ENCODE assay signal across 9 mouse cellular contexts in genomic region chr11:84813724-84814510, GRCm38 (mm10). TPM values are rescaled to one million over a fixed set of nuclear protein-coding genes. Genes with fewer than 3 reads are reported as not detected.
DNase-seq lines count a peak whose midpoint lies in the region; ATAC-seq and TF ChIP-seq lines count a peak whose summit lies in the region.
"Had no signal": no experiment of that assay in that cellular context is flagged by ENCODE, and none has a peak within 500 bp of the region (broad histone marks: within the 10 kb centered on the region; RNA-seq: fewer than 3 reads in every experiment).

No protein-coding gene starts in this region.

- no peak overlapping the region for H3K9ac ChIP-seq in hindbrain, embryonic 13.5 days
- H3K9ac ChIP-seq in forebrain, embryonic 13.5 days, result no peak overlapping the region
- no peak overlapping the region for H3K9ac ChIP-seq in hindbrain, postnatal 0 days (replicated peaks; ENCODE audit: low read length)
- H3K9ac ChIP-seq in liver, embryonic 11.5 days (ENCODE audit: low read depth, low read length), result no peak overlapping the region
- H3K9ac ChIP-seq in neural tube, embryonic 13.5 days, result no peak overlapping the region
- H3K9ac ChIP-seq: embryonic facial prominence, embryonic 12.5 days had no signal

- ATAC-seq in hindbrain, embryonic 13.5 days (ENCODE audit: low FRiP score), result no peak
- peak; percentile 31; the same call in 1 of the 2 replicates for ATAC-seq in forebrain, embryonic 13.5 days
- ATAC-seq in hindbrain, postnatal 0 days, result peak; percentile 59
- no peak for ATAC-seq in liver, embryonic 11.5 days (replicated peaks; ENCODE audit: low FRiP score)
- peak; percentile 34; the same call in 1 of the 2 replicates for ATAC-seq in neural tube, embryonic 13.5 days (ENCODE audit: low read depth)

- H3K27ac ChIP-seq in hindbrain, embryonic 10.5 days, result no peak overlapping the region
- H3K27ac ChIP-seq in hindbrain, embryonic 13.5 days, result no peak overlapping the region
- no peak overlapping the region for H3K27ac ChIP-seq in forebrain, embryonic 13.5 days
- H3K27ac ChIP-seq in hindbrain, postnatal 0 days, result no peak overlapping the region
- H3K27ac ChIP-seq in liver, embryonic 11.5 days (ENCODE audit: low read depth, low read length), result no peak overlapping the region
- H3K27ac ChIP-seq in neural tube, embryonic 13.5 days (replicated peaks), result no peak overlapping the region
- H3K27ac ChIP-seq: embryonic facial prominence, embryonic 12.5 days had no signal

- no peaks in the 10 kb centered on the region for H3K9me3 ChIP-seq in hindbrain, embryonic 10.5 days
- H3K9me3 ChIP-seq in hindbrain, embryonic 13.5 days, result no peaks in the 10 kb centered on the region
- no peaks in the 10 kb centered on the region for H3K9me3 ChIP-seq in forebrain, embryonic 13.5 days (replicated peaks)
- H3K9me3 ChIP-seq in hindbrain, postnatal 0 days (ENCODE audit: low read length), result no peaks in the 10 kb centered on the region
- no peaks in the 10 kb centered on the region for H3K9me3 ChIP-seq in liver, embryonic 11.5 days (ENCODE audit: control insufficient read depth, low read length)
- H3K9me3 ChIP-seq in neural tube, embryonic 13.5 days, result no peaks in the 10 kb centered on the region
- H3K9me3 ChIP-seq: embryonic facial prominence, embryonic 12.5 days had no signal

- peak; percentile 87 for DNase-seq in hindbrain, embryonic 10.5 days (ENCODE audit: low spot score)
- peak; percentile 46 to 49 for DNase-seq in adrenal gland, postnatal 4 days (ENCODE audit: low spot score in 2 of 2)
- DNase-seq in hindbrain, postnatal 0 days (ENCODE audit: low spot score), result peak; percentile 91
- peak; percentile 80 for DNase-seq in liver, embryonic 11.5 days (ENCODE audit: low spot score)
- DNase-seq in thymus, adult 18-20 months, result peak; percentile 29 to 49

- H3K4me3 ChIP-seq in hindbrain, embryonic 10.5 days, result no peak overlapping the region
- no peak overlapping the region for H3K4me3 ChIP-seq in hindbrain, embryonic 13.5 days
- no peak overlapping the region for H3K4me3 ChIP-seq in forebrain, embryonic 13.5 days
- H3K4me3 ChIP-seq in hindbrain, postnatal 0 days (ENCODE audit: low read length), result no peak overlapping the region
- no peak overlapping the region for H3K4me3 ChIP-seq in liver, embryonic 11.5 days (ENCODE audit: low read depth, low read length)
- H3K4me3 ChIP-seq in neural tube, embryonic 13.5 days, result no peak overlapping the region
- H3K4me3 ChIP-seq: embryonic facial prominence, embryonic 12.5 days had no signal

- H3K27me3 ChIP-seq in hindbrain, embryonic 10.5 days (ENCODE audit: insufficient read depth, poor library complexity, severe bottlenecking), result no peaks in the 10 kb centered on the region
- H3K27me3 ChIP-seq in hindbrain, embryonic 13.5 days, result no peaks in the 10 kb centered on the region
- 0 out of 2 replicates have a peak, but pooled peaks cover 3% of the 10 kb centered on the region for H3K27me3 ChIP-seq in forebrain, embryonic 13.5 days
- no peaks in the 10 kb centered on the region for H3K27me3 ChIP-seq in hindbrain, postnatal 0 days (ENCODE audit: insufficient read depth, low read length)
- H3K27me3 ChIP-seq in liver, embryonic 11.5 days (replicated peaks; ENCODE audit: control insufficient read depth, insufficient read depth, low read length), result no peaks in the 10 kb centered on the region
- H3K27me3 ChIP-seq in neural tube, embryonic 13.5 days, result no peaks in the 10 kb centered on the region
- H3K27me3 ChIP-seq: embryonic facial prominence, embryonic 12.5 days had no signal

- peaks cover 4% of the 10 kb centered on the region; the same call in 1 of the 2 replicates for H3K36me3 ChIP-seq in hindbrain, embryonic 10.5 days
- H3K36me3 ChIP-seq in hindbrain, embryonic 13.5 days, result no peaks in the 10 kb centered on the region
- no peaks in the 10 kb centered on the region for H3K36me3 ChIP-seq in forebrain, embryonic 13.5 days (ENCODE audit: poor library complexity, severe bottlenecking)
- H3K36me3 ChIP-seq in hindbrain, postnatal 0 days (ENCODE audit: insufficient read depth, low read length), result no peaks in the 10 kb centered on the region
- peaks cover 2% of the 10 kb centered on the region; the same call in 1 of the 2 replicates for H3K36me3 ChIP-seq in liver, embryonic 11.5 days (ENCODE audit: control insufficient read depth, insufficient read depth, low read length)
- no peaks in the 10 kb centered on the region for H3K36me3 ChIP-seq in neural tube, embryonic 13.5 days
- H3K36me3 ChIP-seq: embryonic facial prominence, embryonic 12.5 days had no signal

- WGBS in hindbrain, embryonic 10.5 days, result 56% methylated on average over 13 of the region's 13 CpGs
- WGBS in hindbrain, embryonic 13.5 days, result 55% methylated on average over 13 of the region's 13 CpGs
- WGBS in forebrain, embryonic 13.5 days, result 56% methylated on average over 13 of the region's 13 CpGs
- 57% methylated on average over 13 of the region's 13 CpGs for WGBS in hindbrain, postnatal 0 days
- WGBS in liver, embryonic 11.5 days, result 53% methylated on average over 13 of the region's 13 CpGs
- 55% methylated on average over 13 of the region's 13 CpGs for WGBS in neural tube, embryonic 13.5 days

- H3K4me2 ChIP-seq in hindbrain, embryonic 13.5 days, result no peak overlapping the region
- no peak overlapping the region for H3K4me2 ChIP-seq in forebrain, embryonic 13.5 days
- no peak overlapping the region for H3K4me2 ChIP-seq in hindbrain, postnatal 0 days (ENCODE audit: low read depth, low read length)
- no peak overlapping the region for H3K4me2 ChIP-seq in liver, embryonic 11.5 days
- no peak overlapping the region for H3K4me2 ChIP-seq in neural tube, embryonic 13.5 days
- H3K4me2 ChIP-seq: embryonic facial prominence, embryonic 12.5 days had no signal

- peaks cover 19% of the 10 kb centered on the region; the same call in 1 of the 2 replicates for H3K4me1 ChIP-seq in hindbrain, embryonic 10.5 days (replicated peaks)
- H3K4me1 ChIP-seq in hindbrain, embryonic 13.5 days (replicated peaks), result peaks cover 11% of the 10 kb centered on the region; the same call in 1 of the 2 replicates
- peaks cover 7% of the 10 kb centered on the region; the same call in 1 of the 2 replicates for H3K4me1 ChIP-seq in forebrain, embryonic 13.5 days
- no peaks in the 10 kb centered on the region for H3K4me1 ChIP-seq in hindbrain, postnatal 0 days (ENCODE audit: insufficient read depth, low read length)
- no peaks in the 10 kb centered on the region for H3K4me1 ChIP-seq in liver, embryonic 11.5 days (replicated peaks; ENCODE audit: control insufficient read depth, insufficient read depth, low read length)
- peaks cover 6% of the 10 kb centered on the region; the same call in 1 of the 2 replicates for H3K4me1 ChIP-seq in neural tube, embryonic 13.5 days (replicated peaks)
- H3K4me1 ChIP-seq: embryonic facial prominence, embryonic 12.5 days had no signal

- peak; percentile 99 for TF ChIP-seq CTCF in hindbrain, postnatal 0 days (IDR thresholded peaks at IDR 0.05; ENCODE audit: low read depth)

RNA-seq across cellular contexts. Expression of gene Mrm1, which starts 5.4 kb away (rescaled TPM):
- 12.2 and 13.9 TPM in 2 replicates for polyA plus RNA-seq in hindbrain, embryonic 10.5 days (2016; fragmentation: Nextera tagmentation; extraction: Ambion mirVana)
- polyA plus RNA-seq in hindbrain, embryonic 13.5 days (2015; fragmentation: Nextera tagmentation; extraction: Ambion mirVana), result 9.1 and 11.7 TPM in 2 replicates
- 10 to 100 TPM; 24.5 to 26.0 TPM for total RNA-seq in adrenal gland, postnatal 4 days (2021)
- polyA plus RNA-seq in forebrain, embryonic 13.5 days (2015; fragmentation: Nextera tagmentation; extraction: Ambion mirVana), result 8.9 and 12.3 TPM in 2 replicates
- 15.0 and 23.0 TPM in 2 replicates for total RNA-seq in hindbrain, postnatal 0 days (2014; rRNA removed)
- 17.1 and 20.9 TPM in 2 replicates for polyA plus RNA-seq in hindbrain, postnatal 0 days (2015; fragmentation: Nextera tagmentation; extraction: Ambion mirVana)
- 19.4 and 20.5 TPM in 2 replicates for polyA plus RNA-seq in liver, embryonic 11.5 days (2014; fragmentation: Nextera tagmentation; extraction: Ambion mirVana)
- 8.7 and 10.5 TPM in 2 replicates for polyA plus RNA-seq in neural tube, embryonic 13.5 days (2015; fragmentation: Nextera tagmentation; extraction: Ambion mirVana)

RNA-seq across cellular contexts. Expression of gene Dhrs11, which starts 14.9 kb away (rescaled TPM):
- polyA plus RNA-seq in hindbrain, embryonic 10.5 days (2016; fragmentation: Nextera tagmentation; extraction: Ambion mirVana), result 13.1 and 15.1 TPM in 2 replicates
- 6.3 and 7.2 TPM in 2 replicates for polyA plus RNA-seq in hindbrain, embryonic 13.5 days (2015; fragmentation: Nextera tagmentation; extraction: Ambion mirVana)
- 10 to 100 TPM; 35.4 to 39.2 TPM for total RNA-seq in adrenal gland, postnatal 4 days (2021)
- 3.6 and 3.8 TPM in 2 replicates for polyA plus RNA-seq in forebrain, embryonic 13.5 days (2015; fragmentation: Nextera tagmentation; extraction: Ambion mirVana)
- 12.4 and 14.3 TPM in 2 replicates for total RNA-seq in hindbrain, postnatal 0 days (2014; rRNA removed)
- polyA plus RNA-seq in hindbrain, postnatal 0 days (2015; fragmentation: Nextera tagmentation; extraction: Ambion mirVana), result 13.8 and 16.4 TPM in 2 replicates
- 115 and 119 TPM in 2 replicates for polyA plus RNA-seq in liver, embryonic 11.5 days (2014; fragmentation: Nextera tagmentation; extraction: Ambion mirVana)
- 7.5 and 7.8 TPM in 2 replicates for polyA plus RNA-seq in neural tube, embryonic 13.5 days (2015; fragmentation: Nextera tagmentation; extraction: Ambion mirVana)

RNA-seq across cellular contexts. Expression of gene Ggnbp2, which starts 56.7 kb away (rescaled TPM):
- polyA plus RNA-seq in hindbrain, embryonic 10.5 days (2016; fragmentation: Nextera tagmentation; extraction: Ambion mirVana), result 53.4 and 56.5 TPM in 2 replicates
- 70.9 and 74.4 TPM in 2 replicates for polyA plus RNA-seq in hindbrain, embryonic 13.5 days (2015; fragmentation: Nextera tagmentation; extraction: Ambion mirVana)
- 100 to 1,000 TPM in 1 of 2 experiments, 10 to 100 TPM in 1; 99.1 to 100 TPM for total RNA-seq in adrenal gland, postnatal 4 days (2021)
- polyA plus RNA-seq in forebrain, embryonic 13.5 days (2015; fragmentation: Nextera tagmentation; extraction: Ambion mirVana), result 66.5 and 68.5 TPM in 2 replicates
- 33.3 and 41.6 TPM in 2 replicates for total RNA-seq in hindbrain, postnatal 0 days (2014; rRNA removed)
- 63.5 and 65.2 TPM in 2 replicates for polyA plus RNA-seq in hindbrain, postnatal 0 days (2015; fragmentation: Nextera tagmentation; extraction: Ambion mirVana)
- 78.0 and 80.2 TPM in 2 replicates for polyA plus RNA-seq in liver, embryonic 11.5 days (2014; fragmentation: Nextera tagmentation; extraction: Ambion mirVana)
- 74.9 and 86.2 TPM in 2 replicates for polyA plus RNA-seq in neural tube, embryonic 13.5 days (2015; fragmentation: Nextera tagmentation; extraction: Ambion mirVana)

Comparison
In these comparisons a context has a peak if more than half of its experiments do, and no peak if none do; other contexts are left out.
1. ATAC-seq: peak in forebrain, embryonic 13.5 days (single experiment), hindbrain, postnatal 0 days (single experiment) and neural tube, embryonic 13.5 days (single experiment); none in hindbrain, embryonic 13.5 days (single experiment) and liver, embryonic 11.5 days (single experiment).
2. DNase-seq: peak in every context shown above with its lines; median percentile 91 in hindbrain, postnatal 0 days; 87 in hindbrain, embryonic 10.5 days; 80 in liver, embryonic 11.5 days; 48 in adrenal gland, postnatal 4 days; 39 in thymus, adult 18-20 months.